Mouse (Mus musculus): Measurements from ENCODE around the gene Zfp454.

- TF ChIP-seq ZNF384 (IDR thresholded peaks at IDR 0.05; ENCODE audit: low read depth, low read length) (no peak), ZC3H11A (IDR thresholded peaks at IDR 0.05; ENCODE audit: borderline replicate concordance, low read depth, low read length) (no peak)
Observed at GRCm38 (mm10) chr11:50913301-50913700, 25.9 kb upstream of the Zfp454 start.

Measured in ES-E14 (cell line).